Mouse (Mus musculus) megakaryocyte, embryonic 14.5 days (primary cell): ENCODE results near the gene Fcgr3. TPM values are rescaled to one million over a fixed set of nuclear protein-coding genes. Genes with fewer than 3 reads are reported as not detected.
"Not testable (repeated sequence)": the region's sequence is repeated elsewhere in the genome, so short reads cannot be mapped to it uniquely, and the experiment has no call there.

Experiments
- H3K27me3 ChIP-seq: replicated peaks from 2 replicates; pipeline ENCODE3; 2012; ENCODE audit warnings: inconsistent platforms
- H3K36me3 ChIP-seq: replicated peaks from 2 replicates; pipeline ENCODE3; 2012; ENCODE audit warnings: low read length, inconsistent platforms, mixed read lengths
- H3K4me1 ChIP-seq: 2 replicates; pipeline ENCODE4 v1.6.1; 2012; ENCODE audit warnings: inconsistent platforms
- H3K4me3 ChIP-seq: replicated peaks from 2 replicates; pipeline ENCODE3; 2012; ENCODE audit warnings: moderate library complexity, mild to moderate bottlenecking, inconsistent platforms
- H3K9me3 ChIP-seq: 2 replicates; pipeline ENCODE4 v1.6.1; 2012; ENCODE audit warnings: inconsistent platforms
- FLI1 ChIP-seq: IDR thresholded peaks from 2 replicates; pipeline ENCODE4 v1.6.1; 2012; ENCODE audit warnings: low read length, inconsistent platforms, mixed read lengths
- GATA1 ChIP-seq: IDR thresholded peaks from 3 replicates; pipeline ENCODE4 v1.6.1; 2012; ENCODE audit warnings: mixed read lengths, low read length, inconsistent platforms, borderline replicate concordance
- polyA plus RNA-seq: library from polyadenylated mRNA; stranded (reverse); fragments of >175 nt; gene quantifications from 2 replicates; pipeline ENCODE4 v1.2.3, GENCODE M21; 2012; ENCODE audit warnings: low replicate concordance; ENCODE audit not compliant: insufficient read depth

Gene Fcgr3
- polyA plus RNA-seq, 1 experiment, result 9.2 TPM

DNA sequence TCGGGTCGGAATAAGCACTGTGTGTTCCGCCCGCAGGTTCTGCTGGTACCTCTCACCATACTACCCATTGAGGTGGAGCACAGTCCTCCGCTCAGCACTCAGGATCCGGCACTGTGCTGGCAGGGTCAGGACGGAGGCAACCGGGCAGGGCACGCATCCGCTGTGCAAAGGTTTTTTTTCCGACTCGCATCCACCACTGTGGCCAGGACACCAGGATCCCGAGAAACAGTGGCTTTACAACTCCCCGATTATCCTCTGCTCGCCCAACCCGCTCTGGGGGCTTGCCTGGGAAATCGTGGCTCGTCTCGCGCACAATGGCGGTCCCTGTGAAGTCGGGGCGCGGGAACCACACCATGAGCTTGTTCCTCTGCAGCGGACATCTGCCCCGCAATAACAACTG is 21.0 kb upstream of the Fcgr3 start:
- Histone ChIP-seq H3K36me3 (no peaks in the 10 kb centered on the region), H3K4me1 (no peaks in the 10 kb centered on the region), H3K9me3 (0 out of 2 replicates have a peak, but pooled peaks cover under 1% of the 10 kb centered on the region), H3K4me3 (peak overlapping the region; percentile 85), H3K27me3 (peaks cover 12% of the 10 kb centered on the region)
- TF ChIP-seq GATA1 (no peak), FLI1 (no peak)

DNA sequence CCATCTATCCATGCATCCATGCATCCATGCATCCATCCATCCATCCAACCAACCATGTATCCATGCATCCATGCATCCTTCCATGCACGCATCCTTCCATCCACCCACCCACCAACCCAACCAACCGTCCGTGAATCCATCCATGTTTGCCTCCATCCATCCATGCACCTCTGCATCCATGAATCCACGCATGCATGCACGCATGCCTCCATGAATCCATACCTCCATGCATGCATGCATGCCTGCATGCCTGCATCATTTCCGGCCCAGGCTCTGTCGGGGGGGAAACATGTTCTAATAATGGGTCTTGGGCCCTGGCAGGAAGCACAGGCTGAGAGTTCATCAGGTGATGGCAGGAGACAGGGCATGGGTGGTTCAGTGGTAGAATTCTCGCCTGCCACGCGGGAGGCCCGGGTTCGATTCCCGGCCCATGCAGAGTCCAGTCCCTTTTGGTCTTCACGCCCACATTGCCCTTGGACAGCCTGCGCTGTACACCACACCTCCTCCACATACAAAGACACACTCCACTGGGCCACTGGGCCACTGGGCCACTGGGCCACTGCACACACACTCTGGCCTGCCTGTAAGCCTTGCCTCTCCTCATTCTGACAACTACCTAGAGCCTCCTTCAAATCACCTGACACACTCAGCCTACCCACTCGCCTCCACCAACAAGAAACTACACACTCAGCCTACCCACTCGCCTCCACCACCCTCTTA is 16.9 kb upstream of the Fcgr3 start:
- not testable (repeated sequence) for H3K27me3 ChIP-seq, H3K4me3 ChIP-seq, H3K36me3 ChIP-seq, H3K9me3 ChIP-seq, H3K4me1 ChIP-seq

DNA sequence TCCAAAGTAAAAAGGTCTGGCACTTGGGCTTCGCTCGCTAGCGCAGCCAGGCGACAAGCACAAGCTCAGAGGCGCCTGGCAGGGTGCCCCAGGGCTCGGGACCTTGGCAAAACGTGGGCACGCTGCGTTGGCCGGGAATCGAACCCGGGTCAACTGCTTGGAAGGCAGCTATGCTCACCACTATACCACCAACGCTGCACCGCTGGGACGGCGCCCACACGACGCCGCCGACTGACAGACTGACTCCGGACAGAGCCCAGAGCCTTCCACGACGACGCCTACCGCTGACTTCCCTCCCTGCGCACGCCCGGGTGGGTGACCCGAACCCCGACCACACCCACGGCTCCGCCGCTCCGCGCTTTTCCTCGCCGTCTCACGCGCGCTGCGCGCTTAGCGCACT is 15.1 kb upstream of the Fcgr3 start:
- H3K4me3 ChIP-seq, H3K9me3 ChIP-seq, H3K36me3 ChIP-seq, H3K4me1 ChIP-seq, H3K27me3 ChIP-seq: not testable (repeated sequence)

DNA sequence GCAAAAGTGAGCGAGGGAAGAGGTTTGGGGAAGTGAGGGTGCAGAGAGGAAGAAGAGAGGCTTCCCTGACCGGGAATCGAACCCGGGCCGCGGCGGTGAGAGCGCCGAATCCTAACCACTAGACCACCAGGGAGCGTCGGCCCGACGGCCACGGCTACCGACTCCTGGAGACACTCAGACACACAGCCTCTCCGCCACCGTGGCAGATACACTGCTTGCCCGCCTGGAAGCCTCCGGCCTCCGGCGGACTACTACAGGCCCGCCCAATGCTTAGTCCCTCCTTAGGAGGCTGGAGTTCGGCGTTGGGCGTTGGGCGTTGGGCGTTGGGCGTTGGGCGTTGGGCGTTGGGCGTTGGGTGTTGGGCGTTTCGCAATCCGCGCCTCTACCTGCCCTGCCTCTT is 14.6 kb upstream of the Fcgr3 start:
- H3K27me3 ChIP-seq, H3K36me3 ChIP-seq, H3K4me3 ChIP-seq, H3K4me1 ChIP-seq, H3K9me3 ChIP-seq: not testable (repeated sequence)

DNA sequence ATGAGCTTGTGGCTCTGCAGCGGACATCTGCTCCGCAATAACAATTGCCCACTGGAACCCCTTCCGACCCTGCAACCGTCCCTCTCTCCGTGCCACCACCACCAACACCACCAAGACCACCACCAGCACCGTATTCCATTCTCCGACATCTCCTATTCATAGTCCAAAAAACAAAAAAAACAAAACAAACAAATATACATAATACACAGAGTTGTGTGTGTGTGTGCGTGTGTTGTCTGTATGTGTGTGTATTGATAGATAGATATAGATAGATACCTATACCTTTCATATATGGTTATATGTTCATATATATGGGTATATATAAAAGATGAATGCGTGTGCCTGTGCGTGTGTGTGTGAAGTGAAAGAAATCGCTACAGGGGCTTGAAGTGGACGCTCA is 13.7 kb upstream of the Fcgr3 start:
- not testable (repeated sequence) for H3K36me3 ChIP-seq, H3K9me3 ChIP-seq, H3K27me3 ChIP-seq, H3K4me3 ChIP-seq, H3K4me1 ChIP-seq

DNA sequence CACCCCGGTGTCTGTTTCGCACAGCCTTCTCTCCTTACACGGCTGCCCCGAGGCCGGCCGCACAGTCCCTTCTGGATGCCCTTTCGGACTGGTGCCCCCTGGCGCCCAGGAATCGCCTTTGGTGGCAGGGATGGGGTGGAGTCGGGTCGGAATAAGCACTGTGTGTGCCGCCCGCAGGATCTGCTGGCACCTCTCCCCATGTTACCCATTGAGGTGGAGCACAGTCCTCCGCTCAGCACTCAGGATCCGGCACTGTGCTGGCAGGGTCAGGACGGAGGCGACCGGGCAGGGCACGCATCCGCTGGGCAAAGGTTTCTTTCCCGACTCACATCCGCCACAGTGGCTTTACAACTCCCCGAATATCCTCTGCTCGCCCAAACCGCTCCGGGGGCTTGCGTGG is 13.2 kb upstream of the Fcgr3 start:
- H3K27me3 ChIP-seq, H3K9me3 ChIP-seq, H3K4me3 ChIP-seq, H3K4me1 ChIP-seq, H3K36me3 ChIP-seq: not testable (repeated sequence)

DNA sequence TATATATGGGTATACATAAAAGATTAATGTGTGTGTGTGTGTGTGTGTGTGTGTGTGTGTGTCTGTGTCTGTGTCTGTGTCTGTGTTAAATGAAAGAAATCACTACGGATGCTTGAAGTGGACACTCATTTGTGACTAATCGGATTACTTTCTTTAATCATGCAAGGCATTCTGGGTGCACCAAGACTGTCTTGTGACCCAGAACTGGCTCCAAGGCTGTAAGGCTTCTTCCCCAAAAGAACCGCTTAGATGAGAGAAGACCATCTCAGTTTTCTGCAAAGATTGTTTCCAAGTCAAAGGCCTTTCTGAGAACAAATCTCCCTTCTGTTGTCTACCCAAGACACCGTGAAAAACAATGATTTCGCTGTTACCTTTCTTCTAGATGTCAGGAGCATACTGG is 12.5 kb upstream of the Fcgr3 start:
- H3K27me3 ChIP-seq, H3K4me3 ChIP-seq, H3K36me3 ChIP-seq, H3K4me1 ChIP-seq, H3K9me3 ChIP-seq: not testable (repeated sequence)

DNA sequence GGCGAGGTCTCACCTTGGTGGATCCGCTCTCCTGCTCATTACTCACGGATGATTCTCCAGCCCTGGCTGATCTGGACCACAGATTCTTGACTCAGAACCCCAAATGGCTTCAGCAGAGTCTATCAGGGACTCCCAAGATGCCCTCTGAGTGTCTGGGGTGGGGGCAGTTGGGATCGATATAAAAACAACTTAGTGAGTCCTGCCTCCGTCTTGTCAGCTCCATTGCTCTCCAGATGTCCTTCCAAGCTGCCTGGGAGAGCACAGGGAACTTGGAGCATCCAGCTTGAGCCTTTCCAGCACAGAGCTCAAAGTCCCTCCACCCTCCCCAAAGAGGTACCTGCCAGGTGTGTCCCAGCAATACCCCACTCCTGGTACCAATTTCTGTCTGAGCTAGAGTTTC is 11.4 kb upstream of the Fcgr3 start:
- not testable (repeated sequence) for H3K27me3 ChIP-seq, H3K4me1 ChIP-seq, H3K9me3 ChIP-seq, H3K36me3 ChIP-seq, H3K4me3 ChIP-seq

DNA sequence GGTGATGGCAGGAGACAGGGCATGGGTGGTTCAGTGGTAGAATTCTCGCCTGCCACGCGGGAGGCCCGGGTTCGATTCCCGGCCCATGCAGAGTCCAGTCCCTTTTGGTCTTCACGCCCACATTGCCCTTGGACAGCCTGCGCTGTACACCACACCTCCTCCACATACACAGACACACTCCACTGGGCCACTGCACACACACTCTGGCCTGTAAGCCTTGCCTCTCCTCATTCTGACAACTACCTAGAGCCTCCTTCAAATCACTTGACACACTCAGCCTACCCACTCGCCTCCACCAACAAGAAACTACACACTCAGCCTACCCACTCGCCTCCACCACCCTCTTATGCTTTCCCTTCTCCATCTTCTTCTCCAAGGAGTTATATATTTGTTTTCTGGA is 9.5 kb upstream of the Fcgr3 start:
- not testable (repeated sequence) for H3K4me1 ChIP-seq, H3K36me3 ChIP-seq, H3K27me3 ChIP-seq
- Histone ChIP-seq H3K4me3 (peak overlapping the region; percentile 7), H3K9me3 (peaks cover 10% of the 10 kb centered on the region)

DNA sequence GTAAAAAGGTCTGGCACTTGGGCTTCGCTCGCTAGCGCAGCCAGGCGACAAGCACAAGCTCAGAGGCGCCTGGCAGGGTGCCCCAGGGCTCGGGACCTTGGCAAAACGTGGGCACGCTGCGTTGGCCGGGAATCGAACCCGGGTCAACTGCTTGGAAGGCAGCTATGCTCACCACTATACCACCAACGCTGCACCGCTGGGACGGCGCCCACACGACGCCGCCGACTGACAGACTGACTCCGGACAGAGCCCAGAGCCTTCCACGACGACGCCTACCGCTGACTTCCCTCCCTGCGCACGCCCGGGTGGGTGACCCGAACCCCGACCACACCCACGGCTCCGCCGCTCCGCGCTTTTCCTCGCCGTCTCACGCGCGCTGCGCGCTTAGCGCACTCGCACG is 7.5 kb upstream of the Fcgr3 start:
- H3K36me3 ChIP-seq, H3K4me1 ChIP-seq, H3K27me3 ChIP-seq, H3K4me3 ChIP-seq: not testable (repeated sequence)
- H3K9me3 ChIP-seq, result peaks cover 13% of the 10 kb centered on the region

DNA sequence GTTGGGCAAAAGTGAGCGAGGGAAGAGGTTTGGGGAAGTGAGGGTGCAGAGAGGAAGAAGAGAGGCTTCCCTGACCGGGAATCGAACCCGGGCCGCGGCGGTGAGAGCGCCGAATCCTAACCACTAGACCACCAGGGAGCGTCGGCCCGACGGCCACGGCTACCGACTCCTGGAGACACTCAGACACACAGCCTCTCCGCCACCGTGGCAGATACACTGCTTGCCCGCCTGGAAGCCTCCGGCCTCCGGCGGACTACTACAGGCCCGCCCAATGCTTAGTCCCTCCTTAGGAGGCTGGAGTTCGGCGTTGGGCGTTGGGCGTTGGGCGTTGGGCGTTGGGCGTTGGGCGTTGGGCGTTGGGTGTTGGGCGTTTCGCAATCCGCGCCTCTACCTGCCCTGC is 7.0 kb upstream of the Fcgr3 start:
- not testable (repeated sequence) for H3K4me3 ChIP-seq, H3K36me3 ChIP-seq, H3K4me1 ChIP-seq, H3K27me3 ChIP-seq
- peaks cover 13% of the 10 kb centered on the region for H3K9me3 ChIP-seq

DNA sequence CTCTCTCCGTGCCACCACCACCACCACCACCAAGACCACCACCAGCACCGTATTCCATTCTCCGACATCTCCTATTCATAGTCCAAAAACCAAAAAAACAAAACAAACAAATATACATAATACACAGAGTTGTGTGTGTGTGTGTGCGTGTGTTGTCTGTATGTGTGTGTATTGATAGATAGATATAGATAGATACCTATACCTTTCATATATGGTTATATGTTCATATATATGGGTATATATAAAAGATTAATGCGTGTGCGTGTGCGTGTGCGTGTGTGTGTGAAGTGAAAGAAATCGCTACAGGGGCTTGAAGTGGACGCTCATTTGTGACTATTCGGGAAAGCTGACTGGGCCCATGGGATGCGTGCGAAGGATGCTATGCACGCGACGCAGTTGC is 6.1 kb upstream of the Fcgr3 start:
- Histone ChIP-seq H3K4me3 (peak overlapping the region; percentile 47), H3K9me3 (peaks cover 11% of the 10 kb centered on the region)
- H3K36me3 ChIP-seq, H3K27me3 ChIP-seq, H3K4me1 ChIP-seq: not testable (repeated sequence)

DNA sequence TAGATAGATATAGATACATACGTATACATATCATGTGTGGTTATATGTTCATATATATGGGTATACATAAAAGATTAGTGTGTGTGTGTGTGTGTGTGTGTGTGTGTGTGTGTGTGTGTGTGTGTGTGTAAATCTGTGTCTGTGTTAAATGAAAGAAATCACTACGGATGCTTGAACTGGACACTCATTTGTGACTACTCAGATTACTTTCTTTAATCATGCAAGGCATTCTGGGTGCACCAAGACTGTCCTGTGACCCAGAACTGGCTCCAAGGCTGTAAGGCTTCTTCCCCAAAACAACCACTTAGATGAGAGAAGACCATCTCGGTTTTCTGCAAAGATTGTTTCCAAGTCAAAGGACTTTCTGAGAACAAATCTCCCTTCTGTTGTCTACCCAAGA is 4.8 kb upstream of the Fcgr3 start:
- not testable (repeated sequence) for H3K27me3 ChIP-seq, H3K4me3 ChIP-seq, H3K36me3 ChIP-seq, H3K4me1 ChIP-seq
- H3K9me3 ChIP-seq, result peaks cover 13% of the 10 kb centered on the region

DNA sequence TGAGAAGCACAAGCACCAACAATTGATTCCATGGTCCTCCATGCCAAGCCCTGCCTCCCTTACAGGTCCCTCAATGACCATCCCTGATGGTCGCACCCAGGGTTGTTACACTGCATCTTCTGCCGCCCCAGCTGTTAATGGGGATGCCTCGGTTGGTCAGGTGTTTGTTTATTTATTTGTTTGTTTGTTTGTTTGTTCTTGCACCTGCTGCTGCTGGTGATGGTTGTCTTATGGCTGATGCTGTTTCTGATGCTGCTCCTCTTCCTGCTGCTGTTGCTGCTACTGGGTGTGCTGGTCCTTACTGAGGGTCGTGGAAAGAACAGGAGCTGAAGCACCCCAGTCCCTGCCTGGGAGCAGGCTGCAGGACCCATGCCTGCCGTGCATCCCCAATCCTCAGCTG is 3.2 kb upstream of the Fcgr3 start:
- Histone ChIP-seq H3K27me3 (peaks cover 11% of the 10 kb centered on the region), H3K9me3 (peaks cover 16% of the 10 kb centered on the region)
- H3K36me3 ChIP-seq, H3K4me1 ChIP-seq, H3K4me3 ChIP-seq: not testable (repeated sequence)

DNA sequence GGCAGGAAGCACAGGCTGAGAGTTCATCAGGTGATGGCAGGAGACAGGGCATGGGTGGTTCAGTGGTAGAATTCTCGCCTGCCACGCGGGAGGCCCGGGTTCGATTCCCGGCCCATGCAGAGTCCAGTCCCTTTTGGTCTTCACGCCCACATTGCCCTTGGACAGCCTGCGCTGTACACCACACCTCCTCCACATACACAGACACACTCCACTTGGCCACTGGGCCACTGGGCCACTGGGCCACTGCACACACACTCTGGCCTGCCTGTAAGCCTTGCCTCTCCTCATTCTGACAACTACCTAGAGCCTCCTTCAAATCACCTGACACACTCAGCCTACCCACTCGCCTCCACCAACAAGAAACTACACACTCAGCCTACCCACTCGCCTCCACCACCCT is 1.8 kb upstream of the Fcgr3 start:
- Histone ChIP-seq H3K27me3 (peaks cover 11% of the 10 kb centered on the region), H3K9me3 (peaks cover 18% of the 10 kb centered on the region)
- not testable (repeated sequence) for H3K36me3 ChIP-seq, H3K4me3 ChIP-seq, H3K4me1 ChIP-seq

DNA sequence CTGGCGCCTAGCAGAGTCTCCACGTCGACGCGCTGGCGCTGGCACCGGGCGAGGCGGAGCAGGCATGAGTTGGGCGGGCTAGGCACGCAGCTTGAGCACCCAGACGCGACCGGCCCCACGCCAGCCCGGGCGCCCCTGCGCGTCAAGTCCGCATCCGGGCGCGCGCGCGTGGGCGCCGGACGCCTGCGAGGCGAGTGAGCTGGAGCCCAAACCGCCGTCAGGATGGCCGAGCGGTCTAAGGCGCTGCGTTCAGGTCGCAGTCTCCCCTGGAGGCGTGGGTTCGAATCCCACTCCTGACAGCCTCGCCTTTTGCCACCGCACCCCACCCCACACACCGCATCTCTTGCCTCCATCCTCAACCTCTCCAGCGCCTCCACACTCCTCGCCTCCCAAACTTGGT is 1.0 kb upstream of the Fcgr3 start:
- H3K9me3 ChIP-seq, result peaks cover 18% of the 10 kb centered on the region
- not testable (repeated sequence) for H3K27me3 ChIP-seq, H3K4me3 ChIP-seq, H3K36me3 ChIP-seq, H3K4me1 ChIP-seq

DNA sequence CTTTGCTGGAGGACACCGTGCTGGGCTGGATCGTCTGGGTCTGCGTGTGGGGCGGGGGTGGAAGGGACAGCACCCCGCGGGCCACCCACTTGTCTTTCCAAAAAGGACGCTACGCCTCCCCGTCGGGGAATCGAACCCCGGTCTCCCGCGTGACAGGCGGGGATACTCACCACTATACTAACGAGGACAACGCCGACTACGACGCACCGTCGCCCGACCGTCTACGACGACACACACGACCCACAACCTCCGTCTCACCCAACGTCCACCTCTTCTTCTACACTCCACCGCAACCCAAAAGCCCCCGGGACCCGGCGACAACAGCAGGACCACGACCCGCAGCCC is 480 bp upstream of the Fcgr3 start:
- H3K36me3 ChIP-seq, H3K4me3 ChIP-seq, H3K27me3 ChIP-seq, H3K4me1 ChIP-seq: not testable (repeated sequence)
- H3K9me3 ChIP-seq, result peaks cover 18% of the 10 kb centered on the region
